Mouse (Mus musculus) brain, embryonic 14.5 days (tissue): ENCODE results near the gene Nup133.

Experiments used
- CTCF ChIP-seq: fragments of 200-500 bp; IDR thresholded peaks from 2 replicates; pipeline ENCODE4 v1.5.1; 2012; ENCODE audit warnings: inconsistent platforms, mild to moderate bottlenecking, moderate library complexity, borderline replicate concordance; ENCODE audit not compliant: insufficient read depth, insufficient read length; ENCODE audit errors: extremely low read depth
- POLR2A ChIP-seq: fragments of 200-500 bp; IDR thresholded peaks from 2 replicates; pipeline ENCODE4 v1.6.1; 2012; ENCODE audit warnings: mild to moderate bottlenecking, inconsistent platforms, borderline replicate concordance; ENCODE audit not compliant: poor library complexity, insufficient read depth, insufficient read length, severe bottlenecking; ENCODE audit errors: extremely low read depth

- TF ChIP-seq CTCF (no peak), POLR2A (no peak)
These were observed 68.2 kb downstream of the Nup133 start for GRCm38 (mm10) chr8:123880821-123881350.
